Mouse (Mus musculus): ENCODE measurements around the gene Pard3.

GRCm38 (mm10) chr8:127457901-127458300 lies 394.2 kb downstream of the Pard3 start:
- TF ChIP-seq POLR2A (IDR thresholded peaks at IDR 0.05; ENCODE audit: extremely low read depth, insufficient read depth, low read length): no peak
- TF ChIP-seq CTCF (IDR thresholded peaks at IDR 0.05; ENCODE audit: extremely low read depth, insufficient read depth, low read length): no peak
